Mouse (Mus musculus): ENCODE results near the gene Rflna. TPM values are rescaled to one million over a fixed set of nuclear protein-coding genes. Genes with fewer than 3 reads are reported as not detected.

Rflna gene
- total RNA-seq (2021) = not detected
- long read RNA-seq, experiment 1 = 0 reads
- long read RNA-seq, experiment 2 = 0 reads

- DNase-seq (ENCODE audit: low spot score) = no peak
Measured at GRCm38 (mm10) chr5:125002969-125003872, at the start of gene Rflna. Gene Rflna (plus strand): TSS chr5:125003221.

DNA sequence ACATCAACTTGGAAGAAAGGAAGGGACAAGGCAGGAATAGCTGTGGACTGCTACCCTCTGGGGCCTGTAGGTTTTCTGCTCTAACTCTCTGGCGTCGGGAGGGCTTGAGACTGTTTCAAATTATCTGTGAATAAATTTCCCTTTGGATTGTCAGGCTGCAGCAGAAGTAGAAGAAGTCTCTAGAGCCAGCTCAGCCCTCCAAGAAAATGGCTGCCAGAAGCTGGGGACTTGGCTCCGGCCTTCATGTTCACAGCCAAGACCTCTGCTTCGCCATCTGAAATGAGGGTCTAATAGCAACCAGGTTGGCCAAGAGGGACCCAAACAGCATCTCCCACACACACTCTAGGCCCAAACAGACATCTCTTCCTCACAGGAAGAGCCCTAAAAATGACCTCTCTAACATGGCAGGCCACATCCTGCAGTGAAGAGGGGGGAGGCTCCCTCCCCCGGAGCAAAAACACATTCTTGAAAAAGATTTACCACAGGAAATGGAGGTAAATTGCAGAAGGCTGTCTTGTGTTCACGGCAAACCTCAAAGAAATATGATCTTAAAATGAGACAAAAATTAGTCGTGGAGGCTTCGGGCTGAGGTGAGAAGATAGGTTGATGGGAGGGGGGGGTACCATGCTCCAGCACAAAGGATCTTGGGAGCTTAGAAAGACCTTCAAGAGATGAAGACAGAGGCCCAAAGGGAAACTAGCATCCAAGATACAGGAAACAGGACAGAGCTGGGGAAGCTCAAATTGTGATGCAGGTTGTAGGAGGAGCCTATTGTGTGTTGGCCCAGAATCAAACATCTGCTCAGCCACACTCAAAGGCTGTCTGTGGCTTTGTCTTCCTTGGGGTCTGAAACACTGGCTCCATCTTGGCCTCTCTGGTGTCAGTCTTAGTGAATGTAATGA is 48.4 kb upstream of the Rflna start:
- DNase-seq (ENCODE audit: low spot score) = no peak

DNA sequence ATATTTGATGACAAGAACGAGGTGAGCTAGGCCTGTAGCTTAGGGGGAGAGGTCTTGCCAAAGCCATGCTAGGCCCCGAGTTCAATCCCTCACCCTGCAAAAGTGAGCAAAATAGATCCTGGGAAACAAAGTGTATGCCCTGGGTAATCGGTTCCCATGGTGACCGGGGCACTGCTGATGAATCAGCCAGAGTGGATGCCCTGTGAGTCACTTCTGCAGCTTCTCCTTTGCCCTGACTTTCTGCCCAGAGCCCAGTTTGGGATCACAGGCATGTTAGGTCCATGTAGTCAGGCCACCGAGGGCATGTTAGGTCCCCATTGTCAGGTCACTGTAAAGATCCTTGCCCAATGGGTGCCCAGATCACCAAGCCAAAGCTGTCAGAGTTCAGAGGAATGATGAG is 45.5 kb upstream of the Rflna start:
- DNase-seq (ENCODE audit: low spot score) = no peak

- DNase-seq (ENCODE audit: low spot score) = no peak
Measured at GRCm38 (mm10) chr5:124959099-124959498, 43.9 kb upstream of the Rflna start.

DNA sequence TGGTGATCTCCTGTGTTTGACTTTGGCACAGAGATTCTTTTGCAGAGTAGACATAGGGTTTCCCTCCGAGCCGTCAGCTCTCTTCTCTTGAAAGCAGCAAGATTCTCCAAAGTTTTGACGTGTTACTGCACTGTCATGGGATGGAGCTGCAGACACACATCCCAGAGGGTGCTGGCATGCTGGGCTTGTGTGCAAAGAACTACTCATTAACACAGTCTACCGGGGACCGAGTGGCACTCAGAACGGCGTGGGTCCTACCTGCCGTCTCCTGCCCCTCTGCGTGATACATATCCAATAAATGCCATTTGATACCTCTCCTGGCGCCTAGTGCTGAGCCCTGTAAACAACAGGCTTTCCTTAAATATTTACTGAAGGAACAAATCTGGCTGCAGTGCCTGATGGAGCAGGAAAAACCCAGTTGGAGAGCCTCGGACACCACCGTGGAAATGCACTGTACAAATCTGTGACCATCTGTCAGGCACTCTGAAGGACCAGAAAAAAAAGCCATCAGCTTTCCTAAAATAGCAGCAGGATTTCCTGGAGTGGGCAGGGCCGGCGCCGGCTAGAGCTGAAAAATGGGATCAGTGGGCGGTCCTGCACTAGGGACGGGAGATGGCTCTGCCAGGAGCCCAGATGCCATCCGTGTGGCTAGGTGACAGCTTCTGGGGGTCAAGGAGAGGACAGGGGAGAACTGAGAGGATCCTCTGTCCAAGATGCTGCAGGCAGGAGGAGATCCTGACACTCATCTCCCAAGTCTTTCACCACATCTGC is 42.7 kb upstream of the Rflna start:
- peak; percentile 66 for DNase-seq (ENCODE audit: low spot score)

- DNase-seq (ENCODE audit: low spot score) = no peak
Measured at GRCm38 (mm10) chr5:124961433-124961832, 41.6 kb upstream of the Rflna start.

GRCm38 (mm10) chr5:124962761-124963160 is 40.3 kb upstream of the Rflna start:
- DNase-seq (ENCODE audit: low spot score) = no peak

- DNase-seq (ENCODE audit: low spot score) = no peak
Measured at GRCm38 (mm10) chr5:124963806-124964672, 39.0 kb upstream of the Rflna start.

DNA sequence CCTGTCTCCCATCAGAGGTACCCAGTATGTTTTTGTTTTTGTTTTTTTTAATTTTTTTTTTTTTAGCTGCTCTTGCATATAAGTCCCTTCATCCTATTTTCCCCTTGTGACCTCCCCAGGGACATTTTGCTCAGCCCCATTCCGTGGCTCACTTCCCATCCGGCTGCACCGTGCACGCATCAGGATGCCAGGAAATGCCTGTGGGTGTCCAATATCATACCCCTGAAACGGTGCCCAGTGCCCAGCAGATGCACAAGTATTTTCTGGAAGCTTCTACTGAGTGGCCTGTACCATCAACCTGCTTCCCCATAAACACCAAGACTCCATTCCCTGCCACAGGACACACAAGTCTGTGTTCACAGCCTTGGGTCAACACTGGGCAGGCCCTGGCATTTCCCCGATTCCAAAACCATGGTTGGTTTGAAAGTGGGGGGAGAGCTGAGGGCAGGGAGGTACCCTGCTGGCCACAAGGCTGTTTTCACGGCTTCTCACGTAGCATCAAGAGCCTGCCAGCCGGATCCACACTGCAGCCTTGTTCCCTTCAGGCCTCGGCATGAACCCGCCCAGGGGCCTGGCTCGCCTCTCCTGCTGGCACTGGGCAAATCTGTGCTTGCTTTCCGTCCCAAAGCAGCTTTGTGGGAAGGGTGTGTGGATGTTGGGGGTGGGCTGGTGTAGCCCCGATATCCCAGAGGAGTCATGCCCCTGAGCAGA is 36.2 kb upstream of the Rflna start:
- DNase-seq (ENCODE audit: low spot score) = peak; percentile 61

DNA sequence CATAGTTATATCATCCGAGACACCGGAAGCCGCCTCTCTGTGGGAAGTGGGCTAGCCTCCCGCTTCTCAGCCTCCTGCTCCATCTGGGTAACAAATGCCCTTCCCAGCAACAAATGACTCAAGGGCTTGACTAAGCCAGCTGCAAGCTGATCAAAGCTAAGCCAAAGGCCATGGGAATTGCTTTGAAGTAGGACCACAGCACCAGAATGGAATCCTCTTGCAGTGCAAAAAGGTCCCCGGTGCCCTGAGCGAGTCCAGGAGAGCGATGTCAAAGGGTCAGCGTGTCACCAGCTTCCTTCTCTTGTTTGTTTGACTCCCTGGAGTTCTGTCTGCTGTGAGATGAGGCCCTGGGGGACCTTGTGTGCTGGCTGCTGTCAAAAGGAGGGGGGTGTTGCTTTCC is 33.2 kb upstream of the Rflna start:
- no peak for DNase-seq (ENCODE audit: low spot score)

DNA sequence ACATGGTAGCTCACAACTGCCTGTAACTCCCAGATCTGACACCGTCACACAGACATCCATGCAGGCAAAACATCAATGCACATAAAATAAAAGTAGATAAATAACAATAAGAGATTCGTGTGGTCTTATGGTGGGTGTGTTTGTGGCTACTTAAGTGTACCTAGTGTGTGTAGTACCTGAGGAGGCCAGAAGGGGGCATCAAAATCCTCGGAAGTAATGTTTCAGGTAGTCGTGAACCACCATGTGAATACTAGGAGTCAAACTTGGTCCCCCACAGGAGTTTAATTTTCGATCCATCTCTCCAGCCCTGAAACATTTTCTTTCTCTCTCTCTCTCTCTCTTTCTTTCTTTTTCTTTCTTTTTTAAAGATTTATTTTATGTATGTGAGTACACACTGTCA is 16.8 kb upstream of the Rflna start:
- no peak for DNase-seq (ENCODE audit: low spot score)

- DNase-seq (ENCODE audit: low spot score) = no peak
Measured at GRCm38 (mm10) chr5:124986656-124987055, 16.4 kb upstream of the Rflna start.

DNA sequence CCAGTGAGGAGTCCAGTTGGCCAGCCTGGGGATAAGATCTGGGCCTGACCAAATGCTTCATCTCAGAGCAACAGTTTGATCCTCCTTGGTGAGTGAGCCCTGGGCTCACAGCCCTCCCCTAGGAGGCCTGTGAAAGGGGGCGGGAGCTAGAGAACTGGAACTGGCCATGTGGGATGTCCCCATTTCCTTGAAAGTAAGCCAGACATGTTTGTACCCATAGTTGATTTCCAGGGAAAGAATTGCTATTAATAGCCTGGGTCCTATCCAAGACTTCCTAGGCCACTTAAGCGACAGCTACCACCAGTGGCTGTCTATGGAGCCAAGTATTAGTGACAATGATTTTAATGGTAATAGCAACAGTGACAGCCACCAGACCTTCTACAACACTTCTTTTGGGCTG is 13.3 kb upstream of the Rflna start:
- peak; percentile 22 for DNase-seq (ENCODE audit: low spot score)

DNA sequence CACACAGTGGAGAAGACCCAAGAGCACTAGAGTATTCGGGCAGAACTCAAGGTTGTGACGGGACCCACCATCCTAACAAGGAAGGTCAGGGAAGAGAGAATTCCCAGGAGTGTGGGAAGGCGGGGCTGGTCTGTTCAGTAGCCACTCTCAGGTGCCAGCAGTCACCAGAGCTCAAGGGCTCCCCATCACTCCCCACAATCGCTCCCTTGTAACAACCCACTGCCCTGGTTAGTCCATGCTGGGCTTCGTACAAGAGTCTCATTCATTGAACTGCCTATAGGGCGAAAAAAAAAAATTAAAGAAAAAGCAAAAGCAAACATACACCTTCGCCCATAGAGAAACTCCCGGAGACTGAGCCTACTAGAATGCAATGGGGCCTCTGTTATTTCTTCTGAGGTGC is 10.7 kb upstream of the Rflna start:
- DNase-seq (ENCODE audit: low spot score) = no peak

GRCm38 (mm10) chr5:124992891-124993290 is 10.1 kb upstream of the Rflna start:
- peak; percentile 25 for DNase-seq (ENCODE audit: low spot score)

DNA sequence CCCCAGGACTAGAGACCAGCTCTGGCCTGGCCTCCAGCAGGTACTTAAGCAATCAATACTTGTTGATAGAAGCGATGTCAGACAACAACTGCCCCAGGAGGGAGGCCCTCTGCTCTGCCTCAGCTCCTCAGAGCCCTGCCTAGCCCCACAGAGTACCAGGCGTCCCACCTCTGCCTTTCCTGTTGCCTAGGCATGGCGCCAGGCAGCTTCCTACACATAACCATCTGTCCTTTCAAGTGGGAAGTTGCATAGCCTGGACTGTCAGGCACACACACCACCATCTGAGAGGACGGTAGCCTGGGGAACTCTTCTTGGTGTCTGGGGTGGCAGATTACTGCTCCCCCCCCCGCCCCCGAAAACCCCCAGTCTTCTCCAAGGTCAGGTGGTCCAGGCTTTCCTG is 6.2 kb upstream of the Rflna start:
- DNase-seq (ENCODE audit: low spot score) = no peak

GRCm38 (mm10) chr5:124997913-124998312 is 5.1 kb upstream of the Rflna start:
- DNase-seq (ENCODE audit: low spot score) = no peak

DNA sequence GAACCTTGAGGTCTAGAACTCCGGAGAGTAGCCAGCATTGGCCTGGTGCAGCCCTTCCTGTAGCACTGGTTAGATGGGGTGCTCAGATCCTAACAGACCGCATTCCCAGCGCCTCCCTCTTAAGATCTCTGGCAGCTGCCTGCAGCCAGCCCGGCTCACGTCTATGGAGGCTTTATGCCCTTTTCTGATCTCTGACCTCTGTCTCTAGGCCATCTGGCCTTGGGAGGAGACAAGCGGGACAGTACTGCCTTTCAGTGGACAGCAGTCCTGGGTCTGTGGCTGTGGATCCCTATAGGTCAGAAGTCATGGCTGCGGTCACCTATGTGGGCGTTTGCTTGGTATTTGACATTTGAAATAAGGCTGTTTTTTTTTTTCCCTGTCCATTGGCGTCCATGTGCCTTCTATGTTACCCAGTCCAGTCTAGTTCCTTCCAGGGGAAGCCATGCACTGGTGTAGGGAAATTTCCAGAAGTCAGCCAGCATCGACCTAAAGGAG is 2.2 kb upstream of the Rflna start:
- DNase-seq (ENCODE audit: low spot score) = no peak

GRCm38 (mm10) chr5:125003873-125004255 is 843 bp downstream of the Rflna start:
- no peak for DNase-seq (ENCODE audit: low spot score)
